Comparison of ENCODE assay signal across 8 mouse cellular contexts in genomic region chr6:88136201-88136631, GRCm38 (mm10). TPM values are rescaled to one million over a fixed set of nuclear protein-coding genes. Genes with fewer than 3 reads are reported as not detected.
DNase-seq lines count a peak whose midpoint lies in the region; ATAC-seq and TF ChIP-seq lines count a peak whose summit lies in the region.

No protein-coding gene starts in this region.

- no peak for TF ChIP-seq CTCF in forebrain, postnatal 0 days (IDR thresholded peaks at IDR 0.05; ENCODE audit: low read depth)

- peak overlapping the region; percentile 44 for H3K9ac ChIP-seq in forebrain, postnatal 0 days
- H3K9ac ChIP-seq in kidney, embryonic 15.5 days = no peak overlapping the region

- no peak overlapping the region; the same call in 1 of the 2 replicates for H3K27ac ChIP-seq in forebrain, postnatal 0 days (ENCODE audit: low read depth, low read length)
- H3K27ac ChIP-seq in kidney, embryonic 15.5 days = no peak overlapping the region

- ATAC-seq in forebrain, postnatal 0 days = peak; percentile 15; the same call in 1 of the 2 replicates
- no peak for ATAC-seq in kidney, embryonic 15.5 days (replicated peaks; ENCODE audit: low FRiP score)
- no peak for ATAC-seq in frontal cortex, adult (ENCODE audit: low TSS enrichment)

- no peaks in the 10 kb centered on the region for H3K27me3 ChIP-seq in forebrain, postnatal 0 days (ENCODE audit: insufficient read depth, low read length)
- 0 out of 2 replicates have a peak, but pooled peaks cover 3% of the 10 kb centered on the region for H3K27me3 ChIP-seq in kidney, embryonic 15.5 days

- peak overlapping the region; percentile 46 for H3K4me2 ChIP-seq in forebrain, postnatal 0 days (ENCODE audit: low read depth)
- peak overlapping the region; percentile 55 for H3K4me2 ChIP-seq in kidney, embryonic 15.5 days

- peak overlapping the region; percentile 23; the same call in 1 of the 2 replicates for H3K4me3 ChIP-seq in forebrain, postnatal 0 days (ENCODE audit: low read depth, low read length)
- H3K4me3 ChIP-seq in kidney, embryonic 15.5 days (replicated peaks) = peak overlapping the region; percentile 23

- 24% methylated on average over 15 of the region's 15 CpGs for WGBS in forebrain, postnatal 0 days
- 21% methylated on average over 15 of the region's 15 CpGs for WGBS in kidney, embryonic 15.5 days

- H3K9me3 ChIP-seq in forebrain, postnatal 0 days (ENCODE audit: low read length) = no peaks in the 10 kb centered on the region
- H3K9me3 ChIP-seq in kidney, embryonic 15.5 days (replicated peaks) = no peaks in the 10 kb centered on the region

- DNase-seq in ovary, postnatal 36 days (ENCODE audit: low spot score) = peak; percentile 27
- no peak for DNase-seq in ovary, postnatal 10 days (ENCODE audit: low spot score)
- DNase-seq in forebrain, postnatal 0 days = peak; percentile 42
- DNase-seq in lung, postnatal 36 days = peak; percentile 86
- no peak for DNase-seq in frontal cortex, postnatal 36 days (ENCODE audit: low spot score in 2 of 2)
- no peak for DNase-seq in cerebellum, adult 11 months

- peaks cover 4% of the 10 kb centered on the region; the same call in 1 of the 2 replicates for H3K4me1 ChIP-seq in forebrain, postnatal 0 days (ENCODE audit: insufficient read depth)
- peaks cover 34% of the 10 kb centered on the region for H3K4me1 ChIP-seq in kidney, embryonic 15.5 days

- no peaks in the 10 kb centered on the region for H3K36me3 ChIP-seq in forebrain, postnatal 0 days (ENCODE audit: insufficient read depth)
- no peaks in the 10 kb centered on the region for H3K36me3 ChIP-seq in kidney, embryonic 15.5 days

RNA-seq across cellular contexts. Expression of gene Rpn1, which starts 51.9 kb away (rescaled TPM):
- total RNA-seq in forebrain, postnatal 0 days (2014; rRNA removed) = 156 and 192 TPM in 2 replicates
- 242 and 248 TPM in 2 replicates for polyA plus RNA-seq in forebrain, postnatal 0 days (2015; fragmentation: Nextera tagmentation; extraction: Ambion mirVana)
- 403 and 425 TPM in 2 replicates for polyA plus RNA-seq in kidney, embryonic 15.5 days (2015; fragmentation: Nextera tagmentation; extraction: Ambion mirVana)

RNA-seq across cellular contexts. Expression of gene Gata2, which starts 57.5 kb away (rescaled TPM):
- total RNA-seq in forebrain, postnatal 0 days (2014; rRNA removed) = 1.2 and 2.3 TPM in 2 replicates
- 4.6 and 5.6 TPM in 2 replicates for polyA plus RNA-seq in forebrain, postnatal 0 days (2015; fragmentation: Nextera tagmentation; extraction: Ambion mirVana)
- 42.1 and 59.5 TPM in 2 replicates for polyA plus RNA-seq in kidney, embryonic 15.5 days (2015; fragmentation: Nextera tagmentation; extraction: Ambion mirVana)

Comparison
In these comparisons a context has a peak if more than half of its experiments do, and no peak if none do; other contexts are left out.
1. DNase-seq: peak in ovary, postnatal 36 days (single experiment), forebrain, postnatal 0 days (single experiment) and lung, postnatal 36 days (single experiment); none in ovary, postnatal 10 days (single experiment), frontal cortex, postnatal 36 days (0 of 2) and cerebellum, adult 11 months (single experiment).